Mouse (Mus musculus): ENCODE results near the gene Coq4. TPM values are rescaled to one million over a fixed set of nuclear protein-coding genes. Genes with fewer than 3 reads are reported as not detected.

Gene Coq4
- 11.7 and 13.1 TPM in 2 replicates for polyA plus RNA-seq (2015; fragmentation: Nextera tagmentation; extraction: Ambion mirVana)

DNA sequence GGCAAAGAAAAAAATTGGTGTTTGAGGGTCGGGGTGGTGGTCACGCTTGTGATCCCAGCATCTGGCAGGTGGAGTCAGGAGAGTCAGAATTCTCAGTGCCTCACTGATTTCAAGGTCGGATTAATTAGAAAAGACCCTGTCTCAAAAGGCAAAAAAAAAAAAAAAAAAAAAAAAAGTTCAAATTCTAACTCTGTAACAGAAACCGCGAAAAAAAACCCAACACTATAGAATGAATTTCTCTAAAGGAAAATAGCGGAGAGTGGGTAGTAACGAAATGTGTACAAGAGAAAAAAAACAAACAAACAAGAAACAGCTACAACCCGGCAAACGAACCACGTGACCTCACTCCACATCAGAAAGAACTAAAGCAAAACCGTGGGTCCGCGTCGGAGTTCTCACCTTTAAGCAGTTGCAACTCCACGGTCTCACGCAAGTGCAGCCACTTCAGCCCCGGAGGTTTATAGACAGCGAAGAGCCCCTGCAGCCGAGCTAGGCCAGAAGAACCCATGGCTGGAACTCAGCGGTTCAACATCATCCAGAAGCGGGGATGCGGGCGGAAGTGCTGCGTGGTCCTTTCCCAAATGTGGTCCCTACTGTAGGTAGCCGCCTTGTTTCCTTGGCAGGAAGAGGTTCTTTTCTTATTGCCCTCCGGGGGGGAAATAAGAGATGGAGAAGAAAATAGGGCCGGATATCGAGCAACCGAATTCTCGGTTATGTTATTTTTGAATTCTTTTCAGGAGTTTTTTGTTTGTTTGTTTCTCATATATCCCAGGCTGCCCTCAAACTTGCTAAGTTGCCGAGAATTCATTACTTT, at the start of gene Coq4:
TSS of gene Coq4 (plus strand) at position 390 of the 814 bp plus-strand sequence.
- Histone ChIP-seq H3K27ac (ENCODE audit: low read length) (peak within 1 kb of the TSS; percentile 82), H3K4me1 (ENCODE audit: insufficient read depth, low read depth, low read length) (peaks cover 6% of the 10 kb centered on the region; the same call in 1 of the 2 replicates), H3K27me3 (replicated peaks; ENCODE audit: insufficient read depth, low read length) (no peaks in the 10 kb centered on the region), H3K9ac (replicated peaks; ENCODE audit: low read depth) (peak within 1 kb of the TSS; percentile 70), H3K9me3 (ENCODE audit: low read length) (no peaks in the 10 kb centered on the region), H3K4me3 (ENCODE audit: low read depth, low read length) (peak within 1 kb of the TSS; percentile 65), H3K4me2 (replicated peaks; ENCODE audit: low read depth, low read length) (peak within 1 kb of the TSS; percentile 92), H3K36me3 (ENCODE audit: insufficient read depth, low read length) (no peaks in the 10 kb centered on the region; the same call in 1 of the 2 replicates)
- 3% methylated on average over 31 of the region's 31 CpGs for WGBS
- TF ChIP-seq EP300 (IDR thresholded peaks at IDR 0.05) (no peak; the same call in 1 of the 2 replicates), CTCF (IDR thresholded peaks at IDR 0.05) (no peak)
- peak; percentile 93 for ATAC-seq
- DNase-seq (ENCODE audit: low spot score): peak; percentile 96

DNA sequence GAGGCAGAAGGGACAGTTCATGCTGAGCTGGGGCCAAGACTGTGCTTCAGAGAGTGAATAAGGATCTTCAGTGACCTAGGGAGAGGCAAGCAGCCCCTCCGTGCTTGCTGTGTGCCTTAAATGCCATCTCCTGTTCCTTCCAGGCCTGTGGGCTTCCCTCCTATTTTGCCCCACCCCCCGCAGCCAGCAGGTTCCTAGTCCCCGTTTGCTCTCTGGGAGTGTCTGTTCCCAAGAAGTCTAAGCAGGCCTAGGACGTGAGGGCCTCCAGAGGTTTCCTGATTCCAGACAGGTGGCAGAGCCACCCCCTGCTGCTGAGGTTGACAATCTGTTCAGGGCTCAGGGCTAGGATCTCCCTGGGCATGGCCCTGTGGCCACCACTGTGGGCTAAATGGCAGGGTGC, 48.5 kb upstream of the Coq4 start:
- Histone ChIP-seq H3K36me3 (ENCODE audit: insufficient read depth, low read length) (0 out of 2 replicates have a peak, but pooled peaks cover 19% of the 10 kb centered on the region), H3K4me2 (replicated peaks; ENCODE audit: low read depth, low read length) (no peak overlapping the region), H3K4me1 (ENCODE audit: insufficient read depth, low read depth, low read length) (no peaks in the 10 kb centered on the region), H3K27me3 (replicated peaks; ENCODE audit: insufficient read depth, low read length) (no peaks in the 10 kb centered on the region), H3K27ac (ENCODE audit: low read length) (no peak overlapping the region), H3K4me3 (ENCODE audit: low read depth, low read length) (no peak overlapping the region), H3K9me3 (ENCODE audit: low read length) (no peaks in the 10 kb centered on the region), H3K9ac (replicated peaks; ENCODE audit: low read depth) (no peak overlapping the region; the same call in 1 of the 2 replicates)
- no peak for TF ChIP-seq EP300 (IDR thresholded peaks at IDR 0.05)
- TF ChIP-seq CTCF (IDR thresholded peaks at IDR 0.05): no peak
- DNase-seq (ENCODE audit: low spot score) (no peak), ATAC-seq (no peak)
- WGBS: 40% methylated on average over 4 of the region's 4 CpGs

- Histone ChIP-seq H3K4me3 (ENCODE audit: low read depth, low read length) (no peak overlapping the region), H3K9ac (replicated peaks; ENCODE audit: low read depth) (no peak overlapping the region), H3K9me3 (ENCODE audit: low read length) (no peaks in the 10 kb centered on the region), H3K27me3 (replicated peaks; ENCODE audit: insufficient read depth, low read length) (no peaks in the 10 kb centered on the region), H3K4me1 (ENCODE audit: insufficient read depth, low read depth, low read length) (no peaks in the 10 kb centered on the region), H3K4me2 (replicated peaks; ENCODE audit: low read depth, low read length) (no peak overlapping the region), H3K36me3 (ENCODE audit: insufficient read depth, low read length) (0 out of 2 replicates have a peak, but pooled peaks cover 19% of the 10 kb centered on the region), H3K27ac (ENCODE audit: low read length) (no peak overlapping the region)
- 57% methylated on average over 5 of the region's 5 CpGs for WGBS
- no peak for DNase-seq (ENCODE audit: low spot score)
- no peak for TF ChIP-seq EP300 (IDR thresholded peaks at IDR 0.05)
- peak; percentile 34 for TF ChIP-seq CTCF (IDR thresholded peaks at IDR 0.05)
- ATAC-seq: no peak
Observed at GRCm38 (mm10) chr2:29739368-29739767, 47.9 kb upstream of the Coq4 start.

DNA sequence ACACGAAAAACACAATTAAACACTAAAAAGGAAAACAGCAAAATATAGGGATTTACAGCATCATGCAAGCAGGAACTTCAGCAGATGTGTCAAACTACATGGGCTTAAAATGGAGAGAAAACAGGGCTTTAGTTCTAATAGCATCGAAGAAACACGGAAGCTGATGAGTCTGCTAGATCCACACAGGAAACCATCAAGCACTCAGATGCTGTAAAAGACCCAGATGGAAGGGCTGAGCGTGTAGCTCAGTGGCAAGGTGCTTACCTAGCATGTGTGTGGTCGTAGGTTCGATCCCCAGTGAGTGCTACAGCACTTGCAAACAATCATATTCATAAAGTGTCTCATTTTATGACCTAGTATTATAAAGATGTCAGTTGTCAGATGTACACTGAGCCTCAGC, 46.1 kb upstream of the Coq4 start:
- TF ChIP-seq CTCF (IDR thresholded peaks at IDR 0.05): no peak
- TF ChIP-seq EP300 (IDR thresholded peaks at IDR 0.05): no peak
- H3K27ac ChIP-seq (ENCODE audit: low read length): no peak overlapping the region
- 0 out of 2 replicates have a peak, but pooled peaks cover 19% of the 10 kb centered on the region for H3K36me3 ChIP-seq (ENCODE audit: insufficient read depth, low read length)
- WGBS: 89% methylated on average over 6 of the region's 6 CpGs
- H3K4me2 ChIP-seq (replicated peaks; ENCODE audit: low read depth, low read length): no peak overlapping the region
- peaks cover 2% of the 10 kb centered on the region; the same call in 1 of the 2 replicates for H3K27me3 ChIP-seq (replicated peaks; ENCODE audit: insufficient read depth, low read length)
- no peak overlapping the region for H3K4me3 ChIP-seq (ENCODE audit: low read depth, low read length)
- no peaks in the 10 kb centered on the region for H3K4me1 ChIP-seq (ENCODE audit: insufficient read depth, low read depth, low read length)
- no peak overlapping the region for H3K9ac ChIP-seq (replicated peaks; ENCODE audit: low read depth)
- ATAC-seq (no peak), DNase-seq (ENCODE audit: low spot score) (no peak)
- H3K9me3 ChIP-seq (ENCODE audit: low read length): no peaks in the 10 kb centered on the region

- Histone ChIP-seq H3K9ac (replicated peaks; ENCODE audit: low read depth) (no peak overlapping the region), H3K9me3 (ENCODE audit: low read length) (no peaks in the 10 kb centered on the region), H3K4me1 (ENCODE audit: insufficient read depth, low read depth, low read length) (no peaks in the 10 kb centered on the region), H3K27me3 (replicated peaks; ENCODE audit: insufficient read depth, low read length) (peaks cover 10% of the 10 kb centered on the region; the same call in 1 of the 2 replicates), H3K36me3 (ENCODE audit: insufficient read depth, low read length) (no peaks in the 10 kb centered on the region), H3K4me3 (ENCODE audit: low read depth, low read length) (no peak overlapping the region), H3K27ac (ENCODE audit: low read length) (no peak overlapping the region), H3K4me2 (replicated peaks; ENCODE audit: low read depth, low read length) (no peak overlapping the region)
- peak; percentile 27; the same call in 1 of the 2 replicates for ATAC-seq
- TF ChIP-seq EP300 (IDR thresholded peaks at IDR 0.05): no peak
- TF ChIP-seq CTCF (IDR thresholded peaks at IDR 0.05): no peak
- DNase-seq (ENCODE audit: low spot score): no peak
- 66% methylated on average over 6 of the region's 6 CpGs for WGBS
Observed at GRCm38 (mm10) chr2:29744256-29744655, 43.0 kb upstream of the Coq4 start.

DNA sequence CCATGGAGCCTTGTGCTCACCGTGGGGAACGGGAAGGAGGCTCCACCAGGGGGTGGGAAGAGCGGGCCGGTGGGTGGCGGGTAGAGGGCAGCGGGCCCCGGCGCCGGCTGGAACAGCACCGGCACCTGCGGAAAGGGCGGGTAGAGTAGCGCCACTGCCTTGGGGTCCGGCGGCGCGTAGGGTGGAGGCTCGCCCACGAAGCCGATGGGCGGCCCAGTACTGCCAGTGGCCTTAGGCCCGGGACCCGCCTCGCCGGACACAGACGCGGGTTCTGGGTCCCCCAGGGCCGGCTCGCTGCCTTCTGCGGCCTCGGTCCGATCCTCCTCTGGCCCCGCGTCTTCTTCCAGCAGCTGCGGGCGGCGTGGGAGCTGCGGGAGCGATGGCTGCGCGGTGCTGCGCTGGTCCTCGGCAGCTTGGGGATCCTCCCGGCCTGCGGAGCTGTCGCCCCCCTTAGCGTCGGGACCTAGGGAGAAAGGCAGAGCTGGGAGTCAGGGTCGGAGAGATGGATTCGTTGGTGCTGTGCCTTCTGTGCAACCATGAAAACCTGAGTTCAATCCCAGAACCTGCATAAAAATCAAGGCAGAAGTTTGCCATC, 40.0 kb upstream of the Coq4 start:
- peaks cover 24% of the 10 kb centered on the region for H3K27me3 ChIP-seq (replicated peaks; ENCODE audit: insufficient read depth, low read length)
- TF ChIP-seq CTCF (IDR thresholded peaks at IDR 0.05) (no peak), EP300 (IDR thresholded peaks at IDR 0.05) (no peak)
- H3K27ac ChIP-seq (ENCODE audit: low read length): no peak overlapping the region
- H3K4me1 ChIP-seq (ENCODE audit: insufficient read depth, low read depth, low read length): no peaks in the 10 kb centered on the region
- peak overlapping the region; percentile 49 for H3K4me2 ChIP-seq (replicated peaks; ENCODE audit: low read depth, low read length)
- DNase-seq (ENCODE audit: low spot score) (no peak), ATAC-seq (no peak)
- no peaks in the 10 kb centered on the region for H3K9me3 ChIP-seq (ENCODE audit: low read length)
- no peaks in the 10 kb centered on the region for H3K36me3 ChIP-seq (ENCODE audit: insufficient read depth, low read length)
- 9% methylated on average over 42 of the region's 50 CpGs for WGBS
- peak overlapping the region; percentile 0; the same call in 1 of the 2 replicates for H3K4me3 ChIP-seq (ENCODE audit: low read depth, low read length)
- no peak overlapping the region for H3K9ac ChIP-seq (replicated peaks; ENCODE audit: low read depth)

All from lung, postnatal 0 days (tissue).